Mouse (Mus musculus) heart, adult 11 months (tissue): ENCODE results near the gene Lrrtm3.

Experiments used
- DNase-seq: peaks from one replicate; pipeline ENCODE4 v3.0.0; 2022

Gene Lrrtm3

GRCm38 (mm10) chr10:64089680-64090460 is at the start of gene Lrrtm3:
Lrrtm3 (minus strand) TSS chr10:64090277.
- peak; percentile 91 for DNase-seq

DNA sequence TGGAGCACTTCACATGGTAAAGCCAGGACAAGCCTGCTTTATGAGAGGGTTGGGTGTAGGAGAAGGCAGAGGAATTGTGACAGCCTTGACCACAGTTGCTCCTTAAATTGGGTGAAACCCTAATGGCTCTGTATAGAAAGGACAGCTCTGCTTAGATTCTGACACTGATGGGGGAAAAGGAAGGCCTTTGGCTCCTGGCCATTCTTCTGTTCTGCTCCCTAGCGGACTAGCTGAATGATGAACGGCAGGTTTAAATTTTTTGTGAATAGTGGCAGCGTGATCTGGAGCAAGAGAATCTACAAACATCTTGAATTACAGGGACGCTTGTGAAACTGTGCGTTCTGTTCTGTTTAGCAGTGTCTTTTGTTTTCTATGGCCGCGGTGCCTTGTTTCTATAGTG is 45.4 kb upstream of the Lrrtm3 start:
- DNase-seq = no peak

GRCm38 (mm10) chr10:64133461-64133860 is 43.4 kb upstream of the Lrrtm3 start:
- no peak for DNase-seq

DNA sequence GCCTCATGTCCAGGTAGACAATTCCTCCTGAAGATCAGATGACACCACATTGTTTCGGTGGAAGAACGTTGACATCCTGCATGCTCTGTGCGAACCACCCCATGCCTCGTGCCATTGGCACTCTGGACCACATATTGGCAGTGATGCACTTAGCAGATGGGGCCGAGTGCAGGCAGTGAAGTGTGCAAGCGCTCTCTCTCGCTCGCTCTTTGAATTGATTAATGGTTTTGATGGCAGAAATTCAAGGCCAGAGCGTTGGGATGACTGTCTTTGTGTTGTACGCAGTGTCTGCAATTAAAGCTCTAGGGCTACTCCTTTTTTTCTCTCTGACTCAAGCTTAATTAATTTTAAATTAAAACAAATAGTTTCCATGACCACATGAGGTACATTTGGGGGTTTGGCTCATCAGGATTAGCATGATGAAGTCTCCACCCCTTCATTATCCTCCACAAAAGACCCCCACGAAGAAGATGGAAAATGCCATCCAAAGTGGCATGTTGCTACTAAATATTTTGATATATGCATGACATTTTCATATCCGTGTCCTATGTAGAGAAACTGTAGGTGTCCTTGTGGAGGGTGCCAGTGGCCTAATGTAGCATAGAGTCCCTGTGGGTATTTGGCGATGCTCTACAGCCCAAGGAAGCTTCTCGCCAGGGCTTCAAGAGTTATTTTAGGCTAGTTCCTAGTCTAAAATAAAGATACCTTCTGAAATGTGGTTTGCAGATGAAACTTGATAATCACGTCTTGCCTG is 40.5 kb upstream of the Lrrtm3 start:
- DNase-seq = no peak

GRCm38 (mm10) chr10:64118833-64119232 is 28.8 kb upstream of the Lrrtm3 start:
- DNase-seq = no peak

DNA sequence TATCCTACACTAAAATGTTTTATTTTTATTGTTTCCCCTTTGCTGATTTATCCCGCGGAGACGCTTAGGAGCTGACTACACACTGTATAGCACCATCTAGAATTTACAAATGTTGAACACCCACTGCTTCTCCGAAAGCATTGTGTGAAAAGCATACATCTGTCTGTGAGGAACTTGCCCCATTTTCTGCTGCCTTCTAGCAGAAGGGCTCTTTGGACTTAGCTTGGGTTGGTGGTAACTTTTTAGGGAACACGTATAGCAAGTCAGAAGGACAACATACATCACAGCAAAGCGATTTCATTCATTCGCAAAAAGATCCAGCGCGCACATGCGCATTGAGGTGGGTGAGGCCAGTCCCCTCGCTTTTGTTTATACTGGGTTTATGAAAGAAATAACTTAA is 25.2 kb upstream of the Lrrtm3 start:
- no peak for DNase-seq

DNA sequence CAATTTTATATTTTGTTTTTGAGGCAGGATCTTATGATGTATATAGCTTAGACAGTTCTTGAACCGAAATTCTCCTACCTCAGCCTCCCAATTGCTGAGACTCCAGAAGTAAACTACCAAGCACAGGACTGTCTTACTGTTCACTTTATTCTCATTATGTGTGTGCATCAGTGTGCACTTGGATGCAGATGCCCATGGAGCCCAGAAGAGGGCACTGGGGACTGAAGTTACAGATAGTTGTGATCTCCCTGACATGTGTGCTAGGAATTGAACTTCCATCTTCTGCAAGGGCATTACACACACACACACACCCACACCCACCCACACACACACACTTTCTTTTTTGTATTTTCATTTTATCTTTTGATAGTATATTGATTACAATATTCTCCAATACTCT is 6.5 kb upstream of the Lrrtm3 start:
- no peak for DNase-seq

- DNase-seq = no peak
Observed at GRCm38 (mm10) chr10:64088774-64089460, 1.2 kb downstream of the Lrrtm3 start.

DNA sequence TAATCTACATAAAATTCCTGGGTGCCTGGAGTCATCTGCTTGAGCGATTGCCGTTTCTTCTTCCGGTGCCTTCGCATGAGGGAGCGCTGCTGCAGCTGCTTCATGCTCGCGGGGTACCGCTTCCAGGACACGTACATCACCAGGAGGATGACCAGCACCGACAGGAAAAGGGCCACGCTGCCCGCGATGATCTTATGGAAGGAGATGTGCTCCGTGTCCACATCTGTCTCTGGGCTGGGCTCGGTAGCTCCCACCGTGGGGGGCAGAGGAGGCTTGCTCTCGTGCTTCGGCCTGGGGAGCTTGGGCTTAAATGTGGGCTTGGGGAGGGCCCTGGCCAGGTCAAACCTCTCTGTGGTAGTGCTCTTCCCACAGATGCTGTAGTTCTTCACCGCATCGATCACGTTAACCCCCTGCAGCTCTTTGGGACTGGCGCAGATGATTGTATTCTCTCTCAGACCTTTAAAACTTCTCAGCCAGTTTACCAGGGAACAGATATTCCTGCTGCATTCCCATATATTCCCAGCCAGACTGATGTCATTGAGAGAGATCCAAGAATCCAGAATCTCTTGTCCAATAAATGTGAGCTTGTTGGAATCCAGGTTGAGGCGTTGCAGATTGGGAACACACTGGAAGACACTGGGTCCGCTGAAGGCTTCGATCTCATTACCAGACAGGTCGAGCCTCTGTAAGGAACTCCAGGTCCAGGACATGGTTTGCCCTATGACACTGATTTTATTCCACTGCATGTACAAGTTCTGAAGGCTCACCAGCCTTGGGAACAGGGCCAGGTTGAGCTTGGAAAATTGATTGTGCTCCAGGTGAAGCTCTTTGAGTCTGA is 1.9 kb downstream of the Lrrtm3 start:
- DNase-seq = peak; percentile 91

DNA sequence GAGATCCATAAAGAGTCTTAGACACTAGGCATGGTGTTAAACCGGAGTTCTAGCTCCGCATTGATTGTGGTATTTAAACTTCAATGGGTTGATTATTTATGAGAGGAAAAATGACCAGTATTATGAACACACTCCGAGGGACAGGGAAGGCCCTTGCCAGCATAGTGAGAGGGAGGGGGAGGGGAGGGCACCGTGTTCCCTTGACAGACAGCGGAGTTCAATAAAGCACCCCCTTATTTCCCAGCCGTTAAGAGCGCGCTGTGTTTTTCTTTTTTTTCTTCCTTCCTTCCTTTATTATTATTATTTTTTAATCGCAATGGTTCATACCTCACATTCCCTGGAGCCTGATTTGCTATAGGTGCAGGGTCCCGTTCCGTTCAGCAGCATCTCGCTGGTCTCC is 2.6 kb downstream of the Lrrtm3 start:
- peak; percentile 77 for DNase-seq

DNA sequence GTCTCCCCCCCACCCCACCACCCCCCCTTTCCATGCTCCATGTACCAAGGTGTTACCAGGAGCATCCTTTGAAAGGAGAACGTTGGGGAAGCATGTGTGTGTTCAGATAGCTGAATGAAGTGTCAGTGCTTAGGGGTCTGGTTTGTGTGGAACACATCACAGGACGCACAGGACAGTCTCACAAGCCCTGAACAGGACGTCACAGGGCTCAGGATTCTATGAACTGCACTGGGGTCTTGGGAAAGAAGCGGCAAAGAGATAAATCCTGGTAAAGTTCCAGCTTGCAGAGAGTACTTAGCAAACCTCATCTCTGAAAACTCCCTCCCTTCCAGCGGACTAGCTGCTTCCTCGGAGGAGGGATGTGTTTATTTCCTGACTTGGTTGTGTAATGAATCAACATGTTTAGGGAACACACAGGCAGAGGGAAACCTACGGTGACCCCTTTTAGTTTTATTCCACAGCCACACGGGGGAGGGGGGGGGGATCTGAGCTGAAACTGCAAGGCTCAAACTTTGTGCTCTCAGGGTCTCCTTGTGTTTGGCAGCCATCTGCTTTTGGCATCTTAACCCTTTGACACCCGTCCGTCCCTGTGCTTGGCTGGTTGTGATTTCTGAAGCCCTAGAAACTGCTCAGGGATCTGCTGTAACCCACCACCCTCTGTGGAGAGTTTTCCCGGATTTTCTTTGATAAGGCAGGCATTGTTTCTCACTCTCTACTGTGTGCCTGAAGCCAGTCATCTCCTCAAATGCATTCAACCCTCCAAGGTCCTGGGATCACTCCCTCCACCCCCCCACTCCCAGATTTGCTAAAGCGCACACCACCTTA is 3.3 kb downstream of the Lrrtm3 start:
- DNase-seq = peak; percentile 91

DNA sequence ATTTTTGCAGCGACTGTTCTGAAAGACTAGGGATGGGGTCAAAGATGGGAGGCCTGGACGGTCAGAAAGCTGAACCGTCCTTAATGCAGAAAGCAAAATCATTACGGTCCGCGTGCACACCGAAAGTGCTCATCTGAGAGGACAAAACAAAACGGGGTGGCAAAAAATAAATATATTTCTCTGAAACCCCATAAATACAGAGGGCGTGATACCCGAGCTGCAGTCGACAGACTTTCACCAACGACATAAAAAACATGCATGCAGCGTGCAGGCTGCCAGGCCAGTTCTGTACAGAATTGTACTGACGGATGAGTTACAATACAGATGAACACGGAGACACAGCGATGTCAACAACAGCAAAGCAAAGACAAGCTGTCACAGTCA is 3.9 kb downstream of the Lrrtm3 start:
- DNase-seq = no peak

DNA sequence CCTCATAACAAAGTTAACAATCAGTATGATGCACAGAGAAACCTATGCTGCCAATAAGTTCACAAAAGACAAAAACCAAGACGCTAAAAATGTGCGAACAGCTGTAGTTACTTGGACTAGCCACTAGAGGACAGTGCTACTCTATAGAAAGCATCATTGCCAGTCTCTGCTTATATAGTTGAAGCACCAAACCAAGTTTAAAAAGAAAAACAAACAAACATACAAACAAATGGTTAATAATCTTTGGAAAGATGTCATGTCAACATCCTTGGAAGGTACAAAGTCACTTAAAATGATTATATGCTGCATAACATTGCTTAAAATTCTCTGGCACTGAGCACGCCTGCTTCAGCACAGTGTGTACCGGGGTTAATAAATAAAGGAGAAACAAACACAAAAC is 5.6 kb downstream of the Lrrtm3 start:
- DNase-seq = peak; percentile 41

DNA sequence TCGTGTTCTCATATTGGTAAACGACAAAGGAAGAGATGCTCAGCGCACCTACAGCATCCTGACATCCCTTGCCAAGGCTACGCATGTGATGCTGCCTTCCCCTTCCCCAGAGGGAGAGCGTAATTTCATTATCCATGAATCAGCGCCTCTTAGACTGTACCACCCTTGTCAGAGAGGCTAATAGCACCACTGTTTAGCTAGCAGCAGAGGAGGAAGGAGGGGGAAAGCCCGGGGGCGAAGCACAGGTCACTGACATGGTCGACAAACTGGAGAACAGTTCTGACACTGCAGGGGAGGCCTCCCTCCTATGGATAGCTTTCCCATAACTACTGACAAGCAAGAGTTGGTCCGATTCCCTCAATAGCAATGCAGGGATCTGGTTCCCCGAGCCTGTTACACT is 6.3 kb downstream of the Lrrtm3 start:
- DNase-seq = peak; percentile 88

DNA sequence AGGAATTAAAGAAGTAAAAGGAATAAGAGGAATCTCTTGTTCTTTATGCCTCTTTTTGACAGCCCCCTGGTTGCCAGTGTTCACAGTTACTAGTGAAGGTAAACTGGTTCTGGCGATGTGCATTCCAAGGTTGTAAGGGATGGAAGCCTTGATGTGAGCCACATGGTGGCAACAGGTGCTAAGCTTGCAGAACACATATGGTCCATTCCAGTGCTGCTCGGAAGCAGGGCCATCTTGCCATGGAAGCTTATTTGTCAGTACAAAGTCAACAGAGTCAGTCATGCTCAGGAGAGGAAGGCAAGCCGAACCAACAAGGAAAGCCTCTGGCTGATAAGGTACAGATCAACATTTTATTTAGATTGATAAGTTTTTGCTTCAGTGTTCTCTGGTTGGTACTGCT is 7.7 kb downstream of the Lrrtm3 start:
- peak; percentile 68 for DNase-seq

- peak; percentile 78 for DNase-seq
Observed at GRCm38 (mm10) chr10:64076410-64077052, 13.5 kb downstream of the Lrrtm3 start.

- peak; percentile 95 for DNase-seq
Observed at GRCm38 (mm10) chr10:64075944-64076343, 14.1 kb downstream of the Lrrtm3 start.

- peak; percentile 65 for DNase-seq
Observed at GRCm38 (mm10) chr10:64063704-64064103, 26.4 kb downstream of the Lrrtm3 start.

DNA sequence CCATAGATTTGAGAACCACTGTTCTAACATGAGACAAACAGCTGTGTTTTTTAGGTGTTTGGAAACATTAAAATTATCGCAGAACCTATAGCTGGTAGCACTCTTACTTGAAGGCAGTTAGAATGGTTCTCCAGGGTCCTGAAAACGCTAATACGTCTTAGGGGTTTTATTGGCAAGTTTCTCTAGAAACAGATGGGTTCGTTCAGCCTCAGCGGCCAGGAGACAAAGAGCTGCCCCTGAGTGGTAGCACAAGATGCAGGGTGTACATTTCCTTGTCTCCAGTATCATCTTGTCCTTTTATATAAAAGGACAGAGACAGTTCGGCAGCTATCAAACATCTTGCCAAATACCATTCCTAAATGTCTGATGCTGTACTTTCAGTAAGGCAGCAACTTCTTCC is 40.1 kb downstream of the Lrrtm3 start:
- DNase-seq = no peak

GRCm38 (mm10) chr10:64049151-64049550 is 40.9 kb downstream of the Lrrtm3 start:
- no peak for DNase-seq

GRCm38 (mm10) chr10:64041892-64042291 is 48.2 kb downstream of the Lrrtm3 start:
- no peak for DNase-seq
